Mouse (Mus musculus): ENCODE data around the gene Atxn3. TPM values are rescaled to one million over a fixed set of nuclear protein-coding genes. Genes with fewer than 3 reads are reported as not detected.

Gene Atxn3
- 24.4 TPM for polyA plus RNA-seq (2017; shearing (Covaris generic))

GRCm38 (mm10) chr12:101957942-101958544, at the start of gene Atxn3:
Atxn3 (minus strand) TSS chr12:101958246.

GRCm38 (mm10) chr12:101975601-101976571, 17.8 kb upstream of the Atxn3 start, which contains the start of gene Cpsf2:
Cpsf2 (plus strand) TSS chr12:101975988.

GRCm38 (mm10) chr12:101912626-101913490, 45.2 kb downstream of the Atxn3 start, which contains the start of gene Trip11:
Trip11 (minus strand) TSS chr12:101913267.

Other genes with a start within 250 kb of the Atxn3 start
- gene Tc2n, start 239.7 kb downstream of the Atxn3 start, polyA plus RNA-seq (2017; shearing (Covaris generic)) = not detected
- gene Fbln5, start 139.2 kb downstream of the Atxn3 start, polyA plus RNA-seq (2017; shearing (Covaris generic)) = 0.18 TPM
- 90.9 TPM for gene Trip11, start 45.0 kb downstream of the Atxn3 start, polyA plus RNA-seq (2017; shearing (Covaris generic))
- gene Cpsf2, start 17.7 kb upstream of the Atxn3 start, polyA plus RNA-seq (2017; shearing (Covaris generic)) = 32.2 TPM
- 0.22 TPM for gene Slc24a4, start 170.5 kb upstream of the Atxn3 start, polyA plus RNA-seq (2017; shearing (Covaris generic))

All from effector memory CD4-positive, alpha-beta T cell, adult 7 months (primary cell).